Mouse (Mus musculus) embryonic facial prominence, embryonic 13.5 days (tissue): ENCODE measurements around the gene Prr7. TPM values are rescaled to one million over a fixed set of nuclear protein-coding genes. Genes with fewer than 3 reads are reported as not detected.
A peak's percentile ranks its signal among the peaks of the same experiment; 100 is the strongest.

ENCODE experiments used
- ATAC-seq: fragments of 200-750 bp; cut with Nextera tagmentation; 2 replicates; pipeline ENCODE4 v1.8.0; 2017; ENCODE audit warnings: low read depth; ENCODE audit not compliant: insufficient number of reproducible peaks, insufficient read depth, low FRiP score, low TSS enrichment
- H3K27ac ChIP-seq: fragments of 300-500 bp; sonication (generic); 2 replicates; pipeline ENCODE4 v1.5.1; 2015; ENCODE audit warnings: moderate library complexity, mild to moderate bottlenecking, inconsistent platforms
- H3K27me3 ChIP-seq: fragments of 300-500 bp; sonication (generic); 2 replicates; pipeline ENCODE4 v1.6.1; 2015; ENCODE audit warnings: mild to moderate bottlenecking, inconsistent platforms
- H3K36me3 ChIP-seq: fragments of 300-500 bp; sonication (generic); 2 replicates; pipeline ENCODE4 v1.6.1; 2015; ENCODE audit warnings: mild to moderate bottlenecking, inconsistent platforms
- H3K4me1 ChIP-seq: fragments of 300-500 bp; sonication (generic); 2 replicates; pipeline ENCODE4 v1.6.1; 2015; ENCODE audit warnings: inconsistent platforms
- H3K4me2 ChIP-seq: fragments of 300-500 bp; sonication (generic); 2 replicates; pipeline ENCODE4 v1.6.1; 2015; ENCODE audit warnings: moderate library complexity, mild to moderate bottlenecking, inconsistent platforms
- H3K4me3 ChIP-seq: fragments of 300-500 bp; sonication (generic); 2 replicates; pipeline ENCODE4 v1.5.1; 2015; ENCODE audit warnings: mild to moderate bottlenecking, inconsistent platforms
- H3K9ac ChIP-seq: fragments of 300-500 bp; sonication (generic); 2 replicates; pipeline ENCODE4 v1.6.1; 2015; ENCODE audit warnings: mild to moderate bottlenecking, inconsistent platforms
- H3K9me3 ChIP-seq: fragments of 300-500 bp; sonication (generic); 2 replicates; pipeline ENCODE4 v1.6.1; 2016; ENCODE audit warnings: inconsistent platforms
- WGBS: fragments of 180-500 bp; shearing (Covaris S2); methylation state at CpG from one replicate; pipeline ENCODE4 v1.1.7; 2015; ENCODE audit warnings: mixed read lengths; 5-methylcytosine and 5-hydroxymethylcytosine counted together
- polyA plus RNA-seq: library from polyadenylated mRNA; unstranded; fragments of >200 nt; fragmentation: Nextera tagmentation; extraction: Ambion mirVana; gene quantifications from 2 replicates; pipeline ENCODE4 v1.2.1, GENCODE M21; 2015

Prr7 gene
- polyA plus RNA-seq, 1 experiment from 2014 or later, result 1.2 TPM

GRCm38 (mm10) chr13:55471156-55471818 lies 7.2 kb downstream of the Prr7 start:
- no peaks in the 10 kb centered on the region for H3K9me3 ChIP-seq
- H3K4me1 ChIP-seq, result peaks cover 56% of the 10 kb centered on the region
- peaks cover 26% of the 10 kb centered on the region for H3K36me3 ChIP-seq
- peak overlapping the region; percentile 60 for H3K4me3 ChIP-seq
- peak; percentile 56 for ATAC-seq
- 1% methylated on average over 54 of the region's 54 CpGs for WGBS
- H3K27me3 ChIP-seq, result no peaks in the 10 kb centered on the region; the same call in 1 of the 2 replicates
- peak overlapping the region; percentile 78 for H3K27ac ChIP-seq
- peak overlapping the region; percentile 82 for H3K9ac ChIP-seq
- peak overlapping the region; percentile 100 for H3K4me2 ChIP-seq

DNA sequence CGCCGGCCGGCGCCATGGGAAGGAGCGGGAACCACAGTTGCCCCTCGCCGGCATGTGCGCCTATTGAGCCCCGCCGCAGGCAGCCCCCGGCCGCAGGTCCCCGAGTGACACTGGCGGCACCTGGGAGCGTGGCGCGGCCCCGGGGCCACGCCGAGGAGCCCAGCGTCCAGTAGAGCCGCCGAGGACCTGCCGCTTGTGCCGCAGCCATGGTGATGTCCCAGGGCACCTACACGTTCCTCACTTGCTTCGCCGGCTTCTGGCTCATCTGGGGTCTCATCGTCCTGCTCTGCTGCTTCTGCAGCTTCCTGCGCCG lies 7.7 kb downstream of the Prr7 start:
- Histone ChIP-seq H3K9me3 (no peaks in the 10 kb centered on the region), H3K4me2 (peak overlapping the region; percentile 100), H3K9ac (peak overlapping the region; percentile 82), H3K4me1 (peaks cover 56% of the 10 kb centered on the region), H3K27ac (peak overlapping the region; percentile 78), H3K27me3 (no peaks in the 10 kb centered on the region; the same call in 1 of the 2 replicates), H3K36me3 (peaks cover 31% of the 10 kb centered on the region), H3K4me3 (peak overlapping the region; percentile 60)
- WGBS, result under 1% methylated on average over 30 of the region's 31 CpGs
- 0 out of 2 replicates have a peak, but pooled peaks have one; percentile 0 for ATAC-seq

- no peaks in the 10 kb centered on the region; the same call in 1 of the 2 replicates for H3K27me3 ChIP-seq
- H3K4me1 ChIP-seq, result peaks cover 54% of the 10 kb centered on the region
- peak overlapping the region; percentile 82 for H3K9ac ChIP-seq
- H3K27ac ChIP-seq, result peak overlapping the region; percentile 78
- H3K36me3 ChIP-seq, result peaks cover 37% of the 10 kb centered on the region
- under 1% methylated on average over 97 of the region's 103 CpGs for WGBS
- no peaks in the 10 kb centered on the region for H3K9me3 ChIP-seq
- H3K4me2 ChIP-seq, result peak overlapping the region; percentile 100
- H3K4me3 ChIP-seq, result peak overlapping the region; percentile 60
- ATAC-seq, result peak; percentile 21
Measured at GRCm38 (mm10) chr13:55472132-55473022, 8.3 kb downstream of the Prr7 start.

DNA sequence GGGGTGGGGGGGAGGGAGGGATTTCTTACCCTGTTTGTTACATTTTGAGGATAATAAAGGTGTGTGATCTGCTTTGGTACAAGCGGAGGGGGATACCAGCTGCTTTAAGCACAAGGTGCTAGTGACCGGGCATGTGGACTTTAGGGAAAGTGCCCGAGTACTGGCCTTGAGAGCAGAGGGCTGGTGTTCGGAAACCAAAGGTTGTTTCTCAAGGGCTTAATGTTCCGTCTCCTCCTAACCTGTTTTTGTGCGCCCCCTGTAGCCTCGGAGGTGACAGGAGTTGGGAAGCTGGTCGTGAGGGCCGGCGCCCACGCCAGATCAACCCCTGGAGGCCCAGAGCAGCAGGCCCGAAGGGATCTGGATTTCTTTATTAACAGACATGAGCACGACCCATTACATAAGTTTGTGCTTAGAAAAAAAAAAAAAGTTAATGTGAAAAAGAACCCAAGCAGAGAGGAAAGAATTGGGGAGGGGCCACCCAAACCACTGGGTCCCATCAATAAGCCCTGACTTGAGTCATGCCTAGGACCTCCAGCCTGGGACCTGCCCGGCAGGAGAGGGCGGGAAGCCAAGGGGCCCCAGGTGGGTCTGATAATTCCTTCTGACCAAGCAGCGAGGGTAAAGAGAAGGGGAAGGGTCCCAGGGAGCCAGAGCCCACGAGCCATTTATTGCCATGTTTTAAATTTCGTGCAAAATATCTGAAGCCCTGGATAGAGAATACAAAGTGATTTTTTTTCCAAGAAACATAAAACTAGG lies 9.2 kb downstream of the Prr7 start:
- 18% methylated on average over 18 of the region's 18 CpGs for WGBS

DNA sequence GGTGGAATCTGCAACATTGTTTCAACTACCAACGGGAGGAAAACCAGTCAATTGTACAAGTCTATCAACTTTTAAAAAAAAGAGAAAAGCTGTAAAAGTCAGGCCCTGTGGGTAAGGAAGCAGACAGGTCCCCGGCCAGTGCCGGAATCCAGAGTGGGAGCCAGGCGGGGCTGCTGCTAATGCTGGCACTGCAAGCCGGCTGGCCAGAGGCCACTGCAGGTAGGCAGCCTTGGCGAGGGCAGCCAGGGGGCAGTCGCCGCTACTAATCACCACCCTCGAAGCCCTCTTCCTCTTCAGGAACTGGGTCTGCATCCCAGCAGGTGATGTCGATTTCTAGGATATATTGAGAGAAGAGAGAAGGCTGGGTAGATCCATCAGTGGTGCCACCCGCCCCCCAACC lies 9.9 kb downstream of the Prr7 start:
- no peak overlapping the region for H3K4me2 ChIP-seq
- no peak overlapping the region for H3K27ac ChIP-seq
- peaks cover 51% of the 10 kb centered on the region for H3K36me3 ChIP-seq
- H3K9me3 ChIP-seq, result no peaks in the 10 kb centered on the region
- H3K4me3 ChIP-seq, result no peak overlapping the region
- no peaks in the 10 kb centered on the region; the same call in 1 of the 2 replicates for H3K27me3 ChIP-seq
- WGBS, result 66% methylated on average over 11 of the region's 11 CpGs
- H3K4me1 ChIP-seq, result peaks cover 50% of the 10 kb centered on the region
- H3K9ac ChIP-seq, result no peak overlapping the region
- no peak for ATAC-seq

More for the DNA sequence above, 9.2 kb downstream of the Prr7 start:
- H3K4me1 ChIP-seq, result peaks cover 52% of the 10 kb centered on the region
- H3K27me3 ChIP-seq, result no peaks in the 10 kb centered on the region; the same call in 1 of the 2 replicates
- H3K4me3 ChIP-seq, result peak overlapping the region; percentile 60
- ATAC-seq, result no peak
- H3K27ac ChIP-seq, result peak overlapping the region; percentile 78
- peak overlapping the region; percentile 82 for H3K9ac ChIP-seq
- H3K4me2 ChIP-seq, result peak overlapping the region; percentile 100
- no peaks in the 10 kb centered on the region for H3K9me3 ChIP-seq
- H3K36me3 ChIP-seq, result peaks cover 46% of the 10 kb centered on the region

DNA sequence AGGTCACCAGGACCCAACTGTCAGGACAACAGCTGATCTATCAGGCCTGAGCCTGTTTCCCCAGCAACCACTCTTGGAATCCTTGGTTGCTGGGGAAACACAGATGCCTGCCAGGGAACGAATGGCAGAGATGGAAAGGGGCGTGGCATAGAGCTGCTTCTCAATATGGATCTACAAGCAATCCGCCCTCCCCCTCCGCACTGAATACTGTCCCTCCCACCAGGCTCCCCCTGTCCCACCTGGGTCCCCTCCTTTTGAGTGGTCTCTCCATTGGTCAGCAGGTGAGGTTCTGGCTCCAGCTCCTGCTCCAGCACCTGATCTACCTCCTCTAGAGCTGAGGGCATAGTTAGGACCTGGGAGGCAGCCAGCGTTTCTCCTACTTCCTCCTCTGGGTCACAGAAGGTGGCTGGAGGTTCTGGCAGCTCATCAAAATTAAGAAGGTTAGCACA lies 10.6 kb downstream of the Prr7 start:
- H3K27me3 ChIP-seq, result no peaks in the 10 kb centered on the region; the same call in 1 of the 2 replicates
- no peak overlapping the region for H3K4me3 ChIP-seq
- no peak overlapping the region for H3K4me2 ChIP-seq
- H3K9ac ChIP-seq, result 0 out of 2 replicates have a peak overlapping the region, but pooled peaks have one; percentile 21
- H3K27ac ChIP-seq, result no peak overlapping the region
- WGBS, result 53% methylated on average over 5 of the region's 5 CpGs
- peaks cover 46% of the 10 kb centered on the region for H3K4me1 ChIP-seq
- no peak for ATAC-seq
- H3K9me3 ChIP-seq, result no peaks in the 10 kb centered on the region
- peaks cover 58% of the 10 kb centered on the region for H3K36me3 ChIP-seq

DNA sequence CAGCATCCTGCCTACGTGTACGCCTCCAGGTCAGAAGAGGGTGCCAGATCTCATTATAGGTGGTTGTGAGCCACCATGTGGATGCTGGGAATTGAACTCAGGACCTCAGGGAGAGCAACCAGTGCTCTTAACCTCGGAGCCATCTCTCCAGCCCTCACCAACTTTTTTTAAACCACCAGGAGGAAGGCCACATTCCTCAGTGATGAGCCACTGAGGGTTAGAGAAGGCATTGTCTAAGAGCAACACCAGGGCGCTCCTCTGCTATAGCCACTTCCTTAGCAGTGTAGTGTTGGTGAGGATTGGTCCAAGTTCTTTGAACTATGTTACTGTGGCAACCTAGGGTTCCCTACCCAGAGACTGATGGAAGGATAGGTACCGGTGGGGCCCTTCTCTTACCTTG lies 11.7 kb downstream of the Prr7 start:
- Histone ChIP-seq H3K4me1 (peaks cover 39% of the 10 kb centered on the region), H3K36me3 (peaks cover 69% of the 10 kb centered on the region), H3K4me3 (no peak overlapping the region), H3K4me2 (no peak overlapping the region), H3K27me3 (no peaks in the 10 kb centered on the region; the same call in 1 of the 2 replicates), H3K9ac (no peak overlapping the region), H3K9me3 (no peaks in the 10 kb centered on the region), H3K27ac (no peak overlapping the region)
- ATAC-seq, result no peak
- WGBS, result 85% methylated on average over 5 of the region's 5 CpGs

- peaks cover 74% of the 10 kb centered on the region for H3K36me3 ChIP-seq
- ATAC-seq, result no peak
- H3K4me3 ChIP-seq, result no peak overlapping the region
- no peak overlapping the region for H3K4me2 ChIP-seq
- no peak overlapping the region for H3K27ac ChIP-seq
- no peaks in the 10 kb centered on the region; the same call in 1 of the 2 replicates for H3K27me3 ChIP-seq
- no peak overlapping the region for H3K9ac ChIP-seq
- 94% methylated on average over 8 of the region's 8 CpGs for WGBS
- H3K9me3 ChIP-seq, result no peaks in the 10 kb centered on the region
- H3K4me1 ChIP-seq, result peaks cover 34% of the 10 kb centered on the region
Measured at GRCm38 (mm10) chr13:55476256-55476655, 12.2 kb downstream of the Prr7 start.

DNA sequence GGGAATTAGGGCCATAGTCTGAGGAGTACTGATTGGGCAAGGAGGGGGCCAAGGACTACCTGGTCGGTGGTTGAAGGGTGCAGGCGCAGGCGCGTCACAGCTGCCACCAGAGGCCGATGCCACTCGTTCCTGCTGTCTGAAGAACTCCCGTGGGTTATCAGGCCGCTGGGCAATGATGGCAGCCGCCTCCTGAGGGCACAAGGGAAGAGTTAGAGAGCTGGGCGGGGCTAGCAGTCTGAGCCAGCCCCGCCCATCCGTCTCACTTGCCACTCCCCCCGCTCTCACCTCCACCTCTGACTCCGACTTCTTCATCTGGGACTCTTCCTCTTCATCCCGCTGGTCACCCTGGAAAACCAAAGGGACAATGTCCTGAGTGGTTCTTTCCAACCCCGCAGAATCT lies 13.4 kb downstream of the Prr7 start:
- Histone ChIP-seq H3K36me3 (peaks cover 87% of the 10 kb centered on the region), H3K27ac (no peak overlapping the region), H3K27me3 (no peaks in the 10 kb centered on the region; the same call in 1 of the 2 replicates), H3K4me1 (peaks cover 28% of the 10 kb centered on the region), H3K4me3 (no peak overlapping the region), H3K4me2 (no peak overlapping the region), H3K9ac (no peak overlapping the region), H3K9me3 (no peaks in the 10 kb centered on the region)
- 70% methylated on average over 16 of the region's 16 CpGs for WGBS
- no peak for ATAC-seq

GRCm38 (mm10) chr13:55478036-55478435 lies 14.0 kb downstream of the Prr7 start:
- Histone ChIP-seq H3K9me3 (no peaks in the 10 kb centered on the region), H3K27me3 (no peaks in the 10 kb centered on the region; the same call in 1 of the 2 replicates), H3K4me2 (no peak overlapping the region), H3K4me3 (no peak overlapping the region), H3K9ac (no peak overlapping the region), H3K36me3 (peaks cover 92% of the 10 kb centered on the region), H3K27ac (no peak overlapping the region), H3K4me1 (peaks cover 22% of the 10 kb centered on the region)
- 55% methylated on average over 5 of the region's 5 CpGs for WGBS
- no peak for ATAC-seq

DNA sequence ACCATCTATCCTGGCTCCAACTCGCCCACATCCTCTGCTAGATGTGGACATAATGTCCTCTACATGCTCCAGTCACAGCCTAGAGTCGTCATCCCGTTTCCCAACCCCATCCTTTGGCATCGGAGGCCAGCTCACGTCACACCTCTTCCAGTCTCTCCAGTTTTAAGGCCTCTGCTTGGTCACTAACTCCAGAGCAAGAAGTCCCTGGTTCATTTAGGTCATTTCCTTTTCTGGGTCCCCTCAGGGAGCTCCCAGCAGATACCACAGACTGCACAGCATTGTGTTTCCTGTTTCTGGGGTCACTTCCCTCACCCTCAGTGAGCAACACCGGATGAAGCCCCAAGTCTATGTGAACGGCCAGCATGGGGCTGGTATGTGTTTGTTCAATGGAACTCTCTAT lies 14.9 kb downstream of the Prr7 start:
- Histone ChIP-seq H3K36me3 (peaks cover 94% of the 10 kb centered on the region), H3K4me1 (peaks cover 22% of the 10 kb centered on the region), H3K9me3 (no peaks in the 10 kb centered on the region), H3K27ac (0 out of 2 replicates have a peak overlapping the region, but pooled peaks have one; percentile 8), H3K27me3 (no peaks in the 10 kb centered on the region; the same call in 1 of the 2 replicates), H3K4me3 (no peak overlapping the region), H3K9ac (no peak overlapping the region), H3K4me2 (no peak overlapping the region)
- no peak for ATAC-seq
- WGBS, result 82% methylated on average over 7 of the region's 7 CpGs
